Mouse (Mus musculus) thymus, postnatal 36 days (tissue): ENCODE data around the gene Fndc3b.
"Not testable (repeated sequence)": the region's sequence is repeated elsewhere in the genome, so short reads cannot be mapped to it uniquely, and the experiment has no call there.

Experiments used
- DNase-seq, 2 experiments: peaks; one replicate each; pipeline ENCODE4 v3.0.0; 2022; ENCODE audit warnings: mixed read lengths in 2 of 2

The Fndc3b gene

GRCm38 (mm10) chr3:27456514-27456913 is 254.6 kb downstream of the Fndc3b start:
- no peak for DNase-seq

- no peak for DNase-seq
Measured at GRCm38 (mm10) chr3:27454402-27455195, 256.5 kb downstream of the Fndc3b start.

- DNase-seq: no peak
Measured at GRCm38 (mm10) chr3:27453453-27454098, 257.5 kb downstream of the Fndc3b start.

- DNase-seq: no peak
Measured at GRCm38 (mm10) chr3:27449447-27449846, 261.7 kb downstream of the Fndc3b start.

GRCm38 (mm10) chr3:27448367-27448766 is 262.7 kb downstream of the Fndc3b start:
- DNase-seq: no peak

GRCm38 (mm10) chr3:27439704-27440103 is 271.4 kb downstream of the Fndc3b start:
- no peak for DNase-seq

DNA sequence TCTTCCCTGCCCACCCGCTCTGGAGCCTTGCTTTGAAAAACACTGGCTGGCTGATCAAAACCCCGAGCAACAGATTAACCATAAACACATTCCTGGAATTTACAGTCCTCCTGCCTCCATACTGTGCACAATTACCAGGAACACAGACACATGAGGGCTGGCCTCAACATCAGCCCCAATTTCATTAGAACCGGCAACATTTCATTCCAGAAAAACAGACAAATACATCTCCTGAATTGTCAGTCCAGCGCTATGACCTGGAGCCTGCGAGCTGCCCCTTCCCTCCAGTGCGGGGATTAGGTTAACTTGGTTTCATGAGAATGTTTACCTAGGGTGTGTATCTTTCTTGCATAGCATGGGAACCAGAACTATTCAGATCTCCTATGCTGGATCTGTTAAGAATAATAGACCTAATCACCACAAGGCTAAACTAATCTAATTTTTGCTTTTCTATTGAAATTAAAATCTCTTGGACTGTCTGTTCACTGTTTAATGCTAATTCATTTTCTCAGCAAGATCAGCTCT is 275.9 kb downstream of the Fndc3b start:
- DNase-seq: no peak

- no peak for DNase-seq
Measured at GRCm38 (mm10) chr3:27432981-27433380, 278.1 kb downstream of the Fndc3b start.

DNA sequence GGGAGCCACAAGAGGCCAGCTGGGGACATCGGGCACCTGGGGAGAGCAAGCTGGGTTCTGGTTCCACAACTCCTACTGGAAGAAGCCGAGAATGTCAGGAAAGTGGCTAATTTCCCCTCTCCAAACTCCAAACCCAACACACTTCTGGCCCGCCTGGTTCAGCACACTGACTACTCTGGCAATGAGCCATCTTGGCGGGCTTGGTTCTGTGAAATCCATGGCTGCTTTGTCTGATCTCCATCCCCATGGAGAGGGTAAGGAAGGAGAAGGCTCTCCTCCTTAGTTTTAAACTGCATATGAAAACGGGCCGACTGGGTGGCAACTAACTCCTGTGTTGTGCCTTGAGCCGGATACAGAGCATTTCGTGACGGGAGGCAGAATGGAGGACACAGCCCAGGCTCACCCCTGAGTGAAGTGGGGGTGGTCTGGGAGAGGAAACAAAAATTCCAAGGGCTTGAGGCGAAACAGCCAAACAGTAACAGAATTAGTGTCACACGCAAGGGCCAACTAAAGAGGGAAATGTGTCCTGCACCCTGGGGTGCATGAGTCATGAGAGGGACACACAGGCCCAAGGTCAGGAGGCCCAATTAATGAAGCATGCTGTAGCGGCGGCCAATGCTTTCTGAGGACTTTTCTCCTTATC is 280.4 kb downstream of the Fndc3b start:
- DNase-seq: no peak

DNA sequence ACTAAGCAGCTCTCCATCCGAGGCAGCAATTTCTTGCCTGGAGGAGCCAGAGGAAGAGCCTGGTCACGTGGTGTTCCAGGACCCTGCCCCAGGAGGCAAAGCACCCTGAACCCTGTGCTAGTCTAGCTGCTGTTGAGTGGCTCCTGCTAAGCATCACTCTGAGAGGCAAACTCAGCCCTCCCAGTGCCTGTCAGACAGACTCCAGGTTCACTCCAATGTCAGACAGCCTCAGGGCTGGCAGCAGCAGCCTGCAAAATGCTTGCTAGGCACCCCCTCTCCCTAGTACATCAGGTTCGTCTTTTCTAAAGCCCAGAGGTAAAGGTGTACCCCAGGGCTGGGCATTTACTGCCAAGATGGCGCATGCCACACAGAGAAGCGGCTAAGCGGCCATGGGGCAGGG is 283.7 kb downstream of the Fndc3b start:
- no peak for DNase-seq

DNA sequence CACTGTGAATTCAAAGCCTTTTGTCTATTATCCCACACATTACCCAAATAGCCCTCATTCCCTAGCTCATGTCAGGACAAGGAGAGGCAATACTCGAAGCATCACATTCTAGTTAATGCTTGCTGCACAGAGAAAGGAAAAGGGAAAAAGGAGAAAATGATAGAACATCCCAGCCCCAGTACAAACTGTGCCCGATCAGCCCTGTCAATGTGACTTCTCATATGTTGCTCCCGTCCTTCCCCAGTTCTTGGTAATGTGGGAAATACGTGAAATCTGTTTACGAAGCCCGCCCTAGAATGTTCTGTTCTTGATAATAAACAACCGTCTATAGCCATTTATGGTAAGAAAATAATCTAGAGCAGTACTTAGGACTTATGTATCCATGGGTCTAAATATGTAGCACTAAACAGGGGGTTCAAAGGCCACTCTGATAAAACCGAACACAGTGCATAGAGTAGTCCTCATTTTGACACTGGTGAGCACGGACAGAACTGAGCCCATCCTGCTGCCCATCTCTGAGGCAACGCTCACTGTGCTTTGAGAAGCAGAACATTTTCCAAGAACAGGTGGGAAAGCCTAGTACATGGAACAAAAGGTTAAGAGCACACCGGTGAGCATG is 286.9 kb downstream of the Fndc3b start:
- no peak for DNase-seq

DNA sequence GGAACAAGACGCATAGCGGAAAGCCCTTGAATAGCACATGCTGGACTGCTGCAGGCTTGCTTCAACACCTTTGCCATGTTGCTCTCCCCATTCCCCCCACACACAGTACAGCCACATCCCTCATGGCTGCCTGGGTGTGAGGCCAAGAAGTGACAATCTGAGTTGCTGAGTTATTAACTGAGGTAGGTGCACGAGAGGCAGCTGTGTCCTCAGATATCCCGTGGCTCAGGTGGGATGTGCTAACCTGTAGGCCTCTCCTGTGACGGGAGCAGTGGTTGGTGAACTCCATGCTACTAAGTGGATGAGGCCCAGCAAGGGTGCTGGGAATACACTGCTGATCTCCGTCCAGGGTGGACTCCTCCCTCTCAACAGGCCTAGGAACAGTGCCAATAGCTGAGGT is 288.6 kb downstream of the Fndc3b start:
- DNase-seq: no peak

DNA sequence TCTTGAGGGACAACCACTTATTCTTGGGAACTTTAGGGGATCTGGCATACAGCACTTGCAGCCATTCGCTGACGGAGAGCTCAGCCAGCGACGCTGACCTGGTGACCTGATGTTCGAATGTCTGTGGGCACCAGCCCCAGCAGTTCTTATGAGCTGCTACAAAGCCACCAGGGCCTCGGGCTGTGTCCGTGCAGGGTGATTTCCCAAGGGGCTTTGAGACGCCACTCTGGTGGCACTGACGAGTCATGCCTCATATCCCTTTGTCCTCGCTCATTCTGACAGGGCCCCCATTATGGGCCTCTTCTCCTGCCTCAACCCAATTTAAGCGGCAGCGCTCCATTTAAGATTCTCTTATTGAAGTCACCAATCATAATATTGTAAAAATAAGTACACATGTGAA is 289.1 kb downstream of the Fndc3b start:
- DNase-seq: no peak

DNA sequence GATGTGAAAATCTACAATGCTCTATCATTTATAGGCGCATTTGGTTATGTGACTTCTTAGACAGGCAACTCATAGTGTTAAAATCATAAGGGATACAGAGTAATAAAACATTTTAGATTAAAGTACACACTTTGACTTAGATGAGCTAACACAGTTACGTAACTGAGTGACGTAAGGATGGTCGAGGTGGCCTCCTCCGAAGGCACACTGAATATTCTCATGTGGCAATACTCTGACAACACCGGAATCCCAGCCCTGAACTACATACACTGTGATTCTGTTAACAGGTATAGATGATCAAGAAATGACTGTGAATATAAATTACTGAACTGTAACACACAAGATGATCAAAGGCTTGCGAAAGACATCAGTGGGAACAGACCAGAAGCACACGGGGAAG is 292.5 kb downstream of the Fndc3b start:
- DNase-seq: no peak

DNA sequence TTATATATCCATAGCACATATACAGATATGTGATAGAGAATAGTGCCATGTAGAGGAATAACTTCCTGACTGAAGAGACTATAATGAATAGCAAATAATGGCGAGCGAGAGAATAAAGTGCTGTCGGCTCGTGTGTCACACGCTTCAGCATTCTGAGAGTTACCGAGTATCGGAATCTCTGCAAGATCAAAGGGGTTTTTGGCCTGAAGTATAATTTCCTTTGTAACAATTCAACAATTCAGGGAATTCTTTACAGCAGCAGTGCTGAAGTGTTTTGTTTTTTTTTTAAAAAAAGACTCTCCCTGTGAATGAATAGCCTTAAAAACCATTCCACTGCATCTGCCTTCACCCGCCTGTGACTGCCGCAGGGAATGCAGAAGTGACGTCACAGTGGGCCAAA is 294.3 kb downstream of the Fndc3b start:
- DNase-seq: no peak

GRCm38 (mm10) chr3:27413566-27413965 is 297.5 kb downstream of the Fndc3b start:
- no peak for DNase-seq

DNA sequence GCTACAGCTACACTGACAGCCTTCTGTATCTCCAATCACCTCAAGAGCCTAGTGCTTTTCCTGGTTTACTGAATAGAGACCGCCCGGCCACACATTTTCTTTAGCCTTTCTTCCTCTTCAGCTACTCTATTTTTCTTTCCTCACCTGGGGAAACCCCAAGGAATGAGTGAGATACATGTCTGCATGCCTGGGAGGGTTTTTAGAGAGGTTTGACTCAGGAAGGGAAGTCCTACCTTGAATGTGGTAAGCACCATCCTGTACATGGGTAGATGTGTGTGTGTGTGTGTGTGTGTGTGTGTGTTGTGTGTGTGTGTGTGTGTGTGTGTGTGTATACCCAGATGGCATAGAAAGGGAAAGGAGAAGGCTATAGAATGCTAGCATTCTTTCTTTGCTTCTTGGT is 299.8 kb downstream of the Fndc3b start:
- no peak for DNase-seq

GRCm38 (mm10) chr3:27408564-27408963 is 302.5 kb downstream of the Fndc3b start:
- no peak for DNase-seq

DNA sequence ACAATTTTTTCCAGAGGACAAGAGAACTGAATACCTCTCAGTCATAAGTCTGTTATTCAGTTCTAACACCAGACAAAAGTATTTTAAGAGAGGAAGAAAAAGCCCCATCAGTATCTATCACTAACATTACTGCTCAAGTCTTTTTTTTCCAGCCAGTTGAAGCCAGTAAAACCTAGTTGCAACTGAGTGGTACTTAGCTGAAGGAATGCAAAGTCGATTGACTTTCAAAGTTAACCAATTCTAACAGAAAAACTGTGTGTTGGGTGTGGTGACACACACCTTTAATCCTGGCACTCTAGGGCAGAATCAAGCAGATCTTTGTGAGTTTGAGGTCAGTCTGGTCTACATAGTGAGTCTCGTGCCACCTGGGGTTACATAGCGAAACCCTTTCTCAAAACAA is 304.7 kb downstream of the Fndc3b start:
- DNase-seq: no peak

- DNase-seq: not testable (repeated sequence)
Measured at GRCm38 (mm10) chr3:27400996-27401395, 310.1 kb downstream of the Fndc3b start.

DNA sequence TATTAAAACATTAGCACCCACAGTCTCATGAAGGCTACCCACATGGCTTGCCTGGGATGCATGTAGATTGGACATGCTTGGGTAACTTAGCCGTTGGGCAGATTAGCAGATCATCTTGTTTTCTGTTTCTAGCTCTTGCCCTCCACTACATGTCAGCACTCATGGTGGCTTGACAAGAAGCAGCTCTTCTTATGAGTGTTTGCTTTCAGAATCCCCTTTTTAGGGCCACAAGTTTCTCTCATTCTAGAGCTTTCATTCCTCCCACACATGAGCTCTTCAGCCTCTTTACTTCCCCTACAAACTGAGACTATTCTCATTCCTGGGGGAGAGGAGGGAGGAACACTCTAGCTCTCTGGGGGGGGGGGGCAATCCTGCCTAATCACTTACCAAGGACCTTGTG is 321.2 kb downstream of the Fndc3b start:
- DNase-seq: no peak

DNA sequence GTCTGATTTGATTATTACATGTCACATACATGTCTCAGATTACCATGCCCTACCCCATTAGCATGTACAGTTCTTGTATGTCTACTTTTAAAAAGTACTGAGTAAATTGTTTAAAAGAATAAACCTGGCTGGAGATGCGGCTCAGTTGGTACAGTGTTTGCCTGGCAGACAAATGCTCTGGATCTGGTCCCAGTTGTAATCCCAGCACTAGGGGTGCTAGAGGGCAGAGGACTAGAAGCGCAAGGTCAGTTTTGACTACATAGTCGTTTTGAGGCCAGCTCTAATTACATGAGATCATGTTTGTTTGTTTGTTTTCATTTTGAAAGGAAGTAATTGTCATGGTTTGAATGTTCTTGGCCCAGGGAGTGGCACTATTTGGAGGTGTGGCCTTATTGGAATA is 326.3 kb downstream of the Fndc3b start:
- DNase-seq: no peak

DNA sequence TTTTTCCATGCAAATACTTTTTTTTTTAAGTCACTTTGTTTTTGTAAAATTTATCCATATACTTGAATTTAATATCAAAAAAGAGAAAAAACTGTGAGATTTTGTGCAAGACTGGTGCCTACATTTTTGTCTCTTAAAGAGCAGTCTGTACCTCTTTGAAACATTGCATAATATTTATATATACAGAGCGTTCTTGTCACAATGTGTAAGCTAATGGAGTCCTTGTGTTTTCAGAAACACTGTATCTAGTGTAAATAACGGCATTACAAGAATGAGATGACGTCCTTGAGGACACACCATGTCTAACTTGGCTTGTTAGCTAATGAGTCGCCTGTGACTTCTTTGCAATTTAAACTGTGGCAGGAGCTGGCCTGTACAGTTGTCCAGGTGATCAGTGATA is 333.2 kb downstream of the Fndc3b start:
- DNase-seq: no peak
